Mouse (Mus musculus): Measurements from ENCODE around the gene Hadhb. TPM values are rescaled to one million over a fixed set of nuclear protein-coding genes. Genes with fewer than 3 reads are reported as not detected.

The Hadhb gene
- polyA plus RNA-seq, 1 experiment from 2014 or later: 57.5 TPM

MicroRNAs within 50 kb of the gene (microRNA counts, 519-probe panel; counts per million panel counts)
- 1,909 counts per million, percentile 37 among the panel's probes with 10 or more counts for microRNA mmu-miR-1960

Small RNA genes within 50 kb of the gene (microRNA-seq; reads per million reads assigned to microRNA genes)
- not detected for gene Mir1960

Other genes with a start within 250 kb of the Hadhb start
- not detected in 2 replicates for gene Il6, start 142.1 kb upstream of the Hadhb start, polyA plus RNA-seq (2015; fragmentation: Nextera tagmentation; extraction: Ambion mirVana)
- gene Tyms, start 81.6 kb upstream of the Hadhb start, polyA plus RNA-seq (2015; fragmentation: Nextera tagmentation; extraction: Ambion mirVana): 40.9 and 93.4 TPM in 2 replicates
- gene Garem2, start 50.1 kb upstream of the Hadhb start, polyA plus RNA-seq (2015; fragmentation: Nextera tagmentation; extraction: Ambion mirVana): 8.2 and 9.6 TPM in 2 replicates
- 1.8 and 3.1 TPM in 2 replicates for gene 3110082J24Rik, start 49.2 kb upstream of the Hadhb start, polyA plus RNA-seq (2015; fragmentation: Nextera tagmentation; extraction: Ambion mirVana)
- gene Hadha, start 86 bp upstream of the Hadhb start, polyA plus RNA-seq (2015; fragmentation: Nextera tagmentation; extraction: Ambion mirVana): 67.2 and 89.6 TPM in 2 replicates
- gene Adgrf3, start 50.5 kb downstream of the Hadhb start, polyA plus RNA-seq (2015; fragmentation: Nextera tagmentation; extraction: Ambion mirVana): 0.11 TPM in 1 of 2 replicates, not detected in the other
- gene Selenoi, start 77.3 kb downstream of the Hadhb start, polyA plus RNA-seq (2015; fragmentation: Nextera tagmentation; extraction: Ambion mirVana): 25.0 and 26.6 TPM in 2 replicates
- 4.1 and 7.1 TPM in 2 replicates for gene Drc1, start 126.1 kb downstream of the Hadhb start, polyA plus RNA-seq (2015; fragmentation: Nextera tagmentation; extraction: Ambion mirVana)